Mouse (Mus musculus) CH12.LX (cell line): ENCODE results near the gene Sgca. TPM values are rescaled to one million over a fixed set of nuclear protein-coding genes. Genes with fewer than 3 reads are reported as not detected.

Experiments used
- DNase-seq: peaks from one replicate; pipeline ENCODE4 v3.0.0-alpha.2; 2013; ENCODE audit errors: extremely low read depth
- H3K27ac ChIP-seq: 2 replicates; pipeline ENCODE4 v1.5.1; 2012; ENCODE audit warnings: low read depth, mild to moderate bottlenecking, control low read depth, moderate library complexity; ENCODE audit not compliant: insufficient read depth
- H3K27me3 ChIP-seq: replicated peaks from 2 replicates; pipeline ENCODE3; 2012; ENCODE audit warnings: inconsistent platforms
- H3K36me3 ChIP-seq, 2 experiments: replicated peaks in 1 of 2; 2 replicates each; pipeline versions ENCODE3 to v1.6.1; 2012; ENCODE audit warnings: inconsistent platforms in 1 of 2, low read length in 1 of 2, mild to moderate bottlenecking in 1 of 2, mixed read lengths in 1 of 2, moderate library complexity in 1 of 2; ENCODE audit not compliant: control insufficient read depth in 1 of 2, insufficient read depth in 1 of 2
- H3K4me1 ChIP-seq, 2 experiments: 2 replicates each; pipeline ENCODE4 v1.6.1; 2012; ENCODE audit warnings: inconsistent platforms in 1 of 2, moderate library complexity in 1 of 2; ENCODE audit not compliant: insufficient read depth in 2 of 2, control insufficient read depth in 1 of 2
- H3K4me2 ChIP-seq: 2 replicates; pipeline ENCODE4 v1.6.1; 2012; ENCODE audit warnings: low read depth, mild to moderate bottlenecking, control low read depth; ENCODE audit not compliant: poor library complexity, insufficient read depth, severe bottlenecking
- H3K4me3 ChIP-seq, 3 experiments: fragments of 150-350 bp in 1 of 3; sonication (generic) in 1 of 3; replicated peaks in 1 of 3; 2 replicates each; pipeline versions ENCODE3 to v1.5.1; 2011 to 2012; ENCODE audit warnings: low read depth in 2 of 3, low read length in 2 of 3, mild to moderate bottlenecking in 2 of 3, moderate library complexity in 2 of 3, control low read depth in 1 of 3, improper control_type of control experiment in 1 of 3, inconsistent platforms in 1 of 3, mixed read lengths in 1 of 3; ENCODE audit not compliant: poor library complexity in 1 of 3
- H3K79me2 ChIP-seq: replicated peaks from 2 replicates; pipeline ENCODE4 v1.6.1; 2012; ENCODE audit warnings: mild to moderate bottlenecking, moderate library complexity; ENCODE audit not compliant: control insufficient read depth, poor library complexity, insufficient read depth, severe bottlenecking; ENCODE audit errors: extremely low read depth
- H3K9ac ChIP-seq: 2 replicates; pipeline ENCODE4 v1.6.1; 2012; ENCODE audit warnings: low read depth, mild to moderate bottlenecking, control low read depth, moderate library complexity; ENCODE audit not compliant: insufficient read depth
- H3K9me3 ChIP-seq: replicated peaks from 2 replicates; pipeline ENCODE3; 2012; ENCODE audit warnings: low read length, inconsistent platforms, mixed read lengths
- BHLHE40 ChIP-seq: IDR thresholded peaks from 2 replicates; pipeline ENCODE4 v1.6.1; 2011; ENCODE audit warnings: mild to moderate bottlenecking, low read depth, low read length, improper control_type of control experiment
- CHD2 ChIP-seq: IDR thresholded peaks from 2 replicates; pipeline ENCODE4 v1.6.1; 2011; ENCODE audit warnings: low read length, improper control_type of control experiment
- ELF1 ChIP-seq: IDR thresholded peaks from 2 replicates; pipeline ENCODE4 v1.6.1; 2014; ENCODE audit warnings: low read depth, mild to moderate bottlenecking, inconsistent platforms, low read length, improper control_type of control experiment
- GABPA ChIP-seq: IDR thresholded peaks from 2 replicates; pipeline ENCODE4 v1.6.1; 2012; ENCODE audit warnings: low read depth, low read length, improper control_type of control experiment, inconsistent platforms; ENCODE audit not compliant: insufficient replicate concordance
- IRF4 ChIP-seq: IDR thresholded peaks from 2 replicates; pipeline ENCODE4 v1.6.1; 2014; ENCODE audit warnings: low read depth, mild to moderate bottlenecking, inconsistent platforms, low read length, improper control_type of control experiment
- JUN ChIP-seq: IDR thresholded peaks from 2 replicates; pipeline ENCODE4 v1.6.1; 2011; ENCODE audit warnings: low read depth, mild to moderate bottlenecking, low read length, improper control_type of control experiment, moderate library complexity; ENCODE audit not compliant: insufficient read depth
- KAT2A ChIP-seq: IDR thresholded peaks from 2 replicates; pipeline ENCODE4 v1.6.1; 2012; ENCODE audit warnings: low read length, improper control_type of control experiment, inconsistent platforms; ENCODE audit not compliant: insufficient replicate concordance
- MAFK ChIP-seq: IDR thresholded peaks from 2 replicates; pipeline ENCODE4 v1.6.1; 2011; ENCODE audit warnings: low read length, improper control_type of control experiment; ENCODE audit not compliant: insufficient replicate concordance
- MEF2A ChIP-seq: IDR thresholded peaks from 2 replicates; pipeline ENCODE4 v1.6.1; 2014; ENCODE audit warnings: low read depth, mild to moderate bottlenecking, inconsistent platforms, low read length, improper control_type of control experiment, borderline replicate concordance
- NELFE ChIP-seq: IDR thresholded peaks from 2 replicates; pipeline ENCODE4 v1.6.1; 2011; ENCODE audit warnings: low read depth, low read length, improper control_type of control experiment
- PAX5 ChIP-seq: IDR thresholded peaks from 2 replicates; pipeline ENCODE4 v1.6.1; 2012; ENCODE audit warnings: low read length, inconsistent platforms, mixed read lengths
- POLR2AphosphoS2 ChIP-seq: IDR thresholded peaks from 2 replicates; pipeline ENCODE4 v1.6.1; 2011; ENCODE audit warnings: low read depth, low read length, improper control_type of control experiment
- SIN3A ChIP-seq: IDR thresholded peaks from 2 replicates; pipeline ENCODE4 v1.6.1; 2012; ENCODE audit warnings: low read length, improper control_type of control experiment, inconsistent platforms
- SMC3 ChIP-seq: IDR thresholded peaks from 2 replicates; pipeline ENCODE4 v1.6.1; 2011; ENCODE audit warnings: low read depth, low read length, improper control_type of control experiment
- TBP ChIP-seq: conservative IDR thresholded peaks from 2 replicates; pipeline ENCODE4 v1.6.1; 2011; ENCODE audit warnings: low read depth, low read length, improper control_type of control experiment
- UBTF ChIP-seq: IDR thresholded peaks from 2 replicates; pipeline ENCODE4 v1.6.1; 2012; ENCODE audit warnings: low read depth, mild to moderate bottlenecking, inconsistent platforms, low read length, improper control_type of control experiment, moderate library complexity
- ZMIZ1 ChIP-seq: IDR thresholded peaks from 2 replicates; pipeline ENCODE4 v1.6.1; 2012; ENCODE audit warnings: low read depth, mild to moderate bottlenecking, inconsistent platforms, low read length, improper control_type of control experiment
- ZNF384 ChIP-seq: IDR thresholded peaks from 2 replicates; pipeline ENCODE4 v1.6.1; 2012; ENCODE audit warnings: low read depth, low read length, improper control_type of control experiment, inconsistent platforms
- dilution Hi-C: fragments of 300-500 bp; cut with MboI; formaldehyde crosslinking; loops from 2 replicates; pipeline ENCODE4 v1.14.3; 2020; ENCODE audit warnings: low sequenced_read_pairs; ENCODE audit not compliant: extremely low pct_unique_long_range_greater_than_20kb, extremely low pct_ligation_motif_present
- in situ Hi-C: fragments of 300-500 bp; cut with MboI; formaldehyde crosslinking; loops from 3 replicates; pipeline ENCODE4 v1.14.3; 2019; ENCODE audit warnings: low sequenced_read_pairs, low pct_ligation_motif_present, low pct_unique_long_range_greater_than_20kb, mixed read lengths
- polyA plus RNA-seq: library from polyadenylated mRNA; unstranded; fragments of >175 nt; gene quantifications from 2 replicates; pipeline ENCODE4 v1.2.1, GENCODE M21; 2012; ENCODE audit warnings: low read depth; ENCODE audit not compliant: insufficient read length
- total RNA-seq, 2 experiments: library from RNA; depleted of rRNA; stranded (reverse); fragments of 300-350 nt in 1 of 2; fragments of >200 nt in 1 of 2; gene quantifications; 2 replicates each; pipeline ENCODE4 v1.2.3; 2012 to 2014

Sgca gene
- total and polyA plus RNA-seq, 3 experiments, result 0.08 to 0.39 TPM; not detected in 1

DNA sequence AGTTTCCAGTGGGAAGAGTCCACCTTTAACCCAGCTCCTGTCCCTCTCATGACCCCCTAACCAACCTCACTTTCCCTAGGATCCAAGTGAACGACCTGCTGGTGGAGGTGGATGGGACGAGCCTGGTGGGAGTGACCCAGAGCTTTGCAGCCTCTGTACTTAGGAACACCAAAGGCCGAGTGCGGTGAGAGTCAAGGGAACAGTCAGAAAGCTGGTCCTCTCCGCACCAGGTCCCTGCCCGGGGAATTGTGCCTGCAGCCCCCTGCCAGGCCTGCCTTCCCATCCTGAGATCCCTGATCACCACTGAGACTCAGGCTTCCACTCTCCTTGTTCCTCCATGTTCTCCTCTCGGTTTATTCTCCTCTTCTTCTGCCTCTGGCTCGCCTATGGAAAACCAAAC is 24.0 kb upstream of the Sgca start:
- no peak for DNase-seq
- no peak overlapping the region for H3K4me3 ChIP-seq
- H3K79me2 ChIP-seq, result no peaks in the 10 kb centered on the region
- in situ Hi-C loops, result no loop called here
- no peak overlapping the region for H3K9ac ChIP-seq
- H3K4me1 ChIP-seq, result peaks cover 8 to 25% of the 10 kb centered on the region in 2 experiments
- H3K27ac ChIP-seq, result no peak overlapping the region
- peaks cover 46 to 88% of the 10 kb centered on the region in 2 experiments for H3K36me3 ChIP-seq
- no peaks in the 10 kb centered on the region for H3K9me3 ChIP-seq
- TF ChIP-seq SIN3A, result no peak
- H3K4me2 ChIP-seq, result no peak overlapping the region
- dilution Hi-C loops, result no loop called here
- no peaks in the 10 kb centered on the region for H3K27me3 ChIP-seq

DNA sequence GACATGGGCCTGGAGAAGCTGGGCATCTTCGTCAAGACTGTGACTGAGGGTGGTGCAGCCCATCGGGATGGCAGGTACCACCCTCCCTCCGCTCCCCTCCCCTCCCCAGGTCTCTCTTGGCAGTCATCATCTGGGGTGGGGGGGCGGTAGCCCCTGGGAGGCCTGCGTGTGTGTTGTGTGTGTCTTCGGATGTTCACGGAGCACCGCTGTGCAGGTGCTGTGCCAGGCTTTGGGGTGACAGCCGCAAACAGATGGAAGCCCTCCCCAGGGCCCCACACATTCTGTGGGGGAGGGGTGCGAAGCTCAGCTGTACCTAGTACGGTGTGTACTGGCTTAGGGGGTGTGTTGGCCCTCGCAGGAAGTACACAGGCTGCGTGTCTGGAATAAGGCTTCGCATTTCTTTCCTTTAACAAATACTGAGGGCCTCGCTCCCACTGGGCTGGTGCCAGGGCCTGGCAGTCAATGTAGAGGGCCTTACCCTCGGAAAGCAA is 22.0 kb upstream of the Sgca start:
- H3K4me1 ChIP-seq, result peaks cover 17 to 45% of the 10 kb centered on the region in 2 experiments
- 0 out of 2 replicates have a peak, but pooled peaks cover 3% of the 10 kb centered on the region for H3K79me2 ChIP-seq
- H3K9ac ChIP-seq, result no peak overlapping the region
- H3K27me3 ChIP-seq, result no peaks in the 10 kb centered on the region
- H3K4me2 ChIP-seq, result no peak overlapping the region
- H3K36me3 ChIP-seq, result peaks cover 41 to 80% of the 10 kb centered on the region in 2 experiments
- no peaks in the 10 kb centered on the region for H3K9me3 ChIP-seq
- no peak overlapping the region for H3K4me3 ChIP-seq
- in situ Hi-C loops (no loop called here), dilution Hi-C loops (no loop called here)
- H3K27ac ChIP-seq, result no peak overlapping the region
- DNase-seq, result no peak
- TF ChIP-seq GABPA (no peak), BHLHE40 (no peak), NELFE (no peak), PAX5 (no peak), TBP (no peak), ELF1 (no peak), SMC3 (no peak), KAT2A (no peak), POLR2AphosphoS2 (no peak), IRF4 (no peak), CHD2 (no peak), MAFK (no peak), ZNF384 (no peak), ZMIZ1 (no peak), JUN (no peak), UBTF (no peak), MEF2A (no peak)
